Mouse (Mus musculus) gastrocnemius, adult 2 months (tissue): ENCODE results near the gene Klf12. TPM values are rescaled to one million over a fixed set of nuclear protein-coding genes. Genes with fewer than 3 reads are reported as not detected.

Experiments used
- DNase-seq: peaks from one replicate; pipeline ENCODE4 v3.0.0; 2022
- H3K27ac ChIP-seq: fragments of 200-600 bp; 2 replicates; pipeline ENCODE4 v1.8.1; 2022; ENCODE audit warnings: mild to moderate bottlenecking
- H3K4me3 ChIP-seq: fragments of 200-600 bp; 2 replicates; pipeline ENCODE4 v1.8.1; 2022; ENCODE audit warnings: mild to moderate bottlenecking, moderate library complexity
- CTCF ChIP-seq: fragments of 200-600 bp; IDR thresholded peaks from 2 replicates; pipeline ENCODE4 v1.8.1; 2022; ENCODE audit warnings: antibody characterized with exemption, mild to moderate bottlenecking, moderate library complexity
- intact Hi-C: fragments of 180-260 bp; cut with DNase I; formaldehyde crosslinking; loops from one replicate; pipeline ENCODE4 v1.15.1; 2025
- total RNA-seq, 2 experiments: library from RNA; stranded (reverse); gene quantifications; 2 replicates each; pipeline ENCODE4 v1.2.3; 2021

The Klf12 gene
- total RNA-seq, 2 experiments from 2014 or later: 10.3 to 16.8 TPM

DNA sequence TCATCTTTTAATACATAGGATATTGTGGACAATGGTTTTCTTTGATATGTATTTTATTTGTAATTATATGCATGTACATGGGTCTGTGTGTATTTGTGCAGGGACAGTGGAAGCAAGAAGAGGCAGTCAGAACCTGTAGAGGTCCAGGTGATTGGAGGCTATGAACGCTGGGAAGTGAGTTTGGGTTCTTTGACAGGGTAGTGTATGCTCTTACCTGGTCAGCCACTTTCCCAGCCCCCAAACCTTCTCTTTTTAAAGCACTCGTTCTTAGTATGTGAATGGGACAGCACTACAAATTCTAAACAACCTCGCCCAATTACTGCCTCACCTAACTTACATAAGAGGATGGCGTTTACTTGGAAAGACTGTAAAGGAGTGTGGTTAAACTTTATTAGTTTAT, 231.0 kb downstream of the Klf12 start:
- Histone ChIP-seq H3K27ac (no peak overlapping the region), H3K4me3 (no peak overlapping the region)
- no peak for TF ChIP-seq CTCF
- intact Hi-C loops: no loop called here
- DNase-seq: no peak

DNA sequence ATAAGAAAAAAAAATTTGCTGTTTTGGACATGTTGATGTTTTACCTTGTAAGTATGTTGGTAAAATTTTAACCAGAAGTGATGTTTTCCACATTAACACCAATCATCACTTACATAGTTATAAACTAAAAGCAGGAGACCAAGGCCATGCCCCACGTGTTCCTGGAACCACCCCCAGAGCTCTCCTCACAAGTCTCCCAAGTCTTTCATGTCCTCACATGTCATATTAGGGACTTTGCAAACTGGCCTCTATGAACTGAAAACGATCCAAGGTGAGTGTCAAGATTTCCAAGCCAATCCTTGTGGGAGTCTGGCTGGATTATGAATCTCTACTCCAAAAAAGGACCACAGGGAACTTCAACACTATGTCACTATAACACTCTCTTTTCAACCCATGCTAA, 231.6 kb downstream of the Klf12 start:
- TF ChIP-seq CTCF: no peak
- no peak for DNase-seq
- intact Hi-C loops: no loop called here
- Histone ChIP-seq H3K4me3 (no peak overlapping the region), H3K27ac (no peak overlapping the region)

- Histone ChIP-seq H3K4me3 (no peak overlapping the region), H3K27ac (no peak overlapping the region)
- TF ChIP-seq CTCF: peak; percentile 23; the same call in 1 of the 2 replicates
- DNase-seq: no peak
- intact Hi-C loops: no loop called here
Observed at GRCm38 (mm10) chr14:100045431-100045830, 239.0 kb downstream of the Klf12 start.

- no peak for DNase-seq
- no peak overlapping the region for H3K27ac ChIP-seq
- intact Hi-C loops: no loop called here
Observed at GRCm38 (mm10) chr14:100041823-100042222, 242.7 kb downstream of the Klf12 start.

DNA sequence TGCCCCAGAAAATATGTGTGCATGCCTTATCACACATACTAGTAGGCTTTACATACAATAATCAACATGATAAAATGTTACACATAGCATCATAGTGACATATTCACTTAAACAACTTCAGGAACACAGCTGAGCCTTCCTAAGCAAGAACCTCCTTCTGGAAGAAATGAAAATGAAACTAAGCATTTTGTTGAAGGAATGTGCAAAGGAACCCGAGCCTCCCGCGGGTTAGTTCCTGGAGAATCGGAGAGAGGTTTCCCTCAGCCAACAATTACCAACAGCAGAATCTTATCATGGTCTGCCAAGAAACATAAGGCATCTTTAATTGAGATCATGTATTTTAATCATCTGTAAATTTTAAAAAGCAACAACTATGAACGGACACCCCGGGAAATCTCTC, 257.8 kb downstream of the Klf12 start:
- peak overlapping the region; percentile 68; the same call in 1 of the 2 replicates for H3K27ac ChIP-seq
- peak overlapping the region; percentile 63 for H3K4me3 ChIP-seq
- no peak for TF ChIP-seq CTCF
- intact Hi-C loops: no loop called here
- no peak for DNase-seq

More at GRCm38 (mm10) chr14:100041823-100042222, 242.7 kb downstream of the Klf12 start:
- TF ChIP-seq CTCF: no peak
- H3K4me3 ChIP-seq: no peak overlapping the region

DNA sequence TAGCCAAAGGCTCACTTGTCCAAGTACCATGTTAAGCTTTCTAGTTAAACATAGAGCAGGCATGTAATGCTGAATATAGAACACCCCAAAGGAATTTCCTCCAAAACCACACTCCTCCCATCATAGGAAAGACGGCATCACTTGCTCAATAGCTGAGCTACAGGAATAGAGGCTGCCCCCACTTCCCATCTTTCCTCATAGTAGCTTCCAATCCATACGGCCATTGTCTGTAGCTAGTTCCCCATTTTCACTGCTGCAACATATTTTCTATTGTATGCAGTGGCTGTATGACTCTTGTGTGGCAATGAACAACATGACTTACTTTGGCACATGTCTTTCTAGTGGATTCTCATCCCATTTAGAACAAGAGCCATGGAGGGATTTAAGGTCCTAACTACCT, 267.3 kb downstream of the Klf12 start:
- intact Hi-C loops: no loop called here
- H3K4me3 ChIP-seq: no peak overlapping the region
- no peak for DNase-seq
- H3K27ac ChIP-seq: no peak overlapping the region
- no peak for TF ChIP-seq CTCF

- DNase-seq: no peak
- Histone ChIP-seq H3K27ac (no peak overlapping the region), H3K4me3 (no peak overlapping the region)
- TF ChIP-seq CTCF: no peak
- intact Hi-C loops: no loop called here
Observed at GRCm38 (mm10) chr14:100010525-100010924, 274.0 kb downstream of the Klf12 start.

GRCm38 (mm10) chr14:100009790-100010382, 274.6 kb downstream of the Klf12 start:
- TF ChIP-seq CTCF: peak; percentile 83
- no peak overlapping the region for H3K4me3 ChIP-seq
- intact Hi-C loops: loop anchor here (5.0 kb wide), 1 partner anchor 447 kb away; no protein-coding TSS in a partner anchor
- DNase-seq: peak; percentile 21
- H3K27ac ChIP-seq: no peak overlapping the region

DNA sequence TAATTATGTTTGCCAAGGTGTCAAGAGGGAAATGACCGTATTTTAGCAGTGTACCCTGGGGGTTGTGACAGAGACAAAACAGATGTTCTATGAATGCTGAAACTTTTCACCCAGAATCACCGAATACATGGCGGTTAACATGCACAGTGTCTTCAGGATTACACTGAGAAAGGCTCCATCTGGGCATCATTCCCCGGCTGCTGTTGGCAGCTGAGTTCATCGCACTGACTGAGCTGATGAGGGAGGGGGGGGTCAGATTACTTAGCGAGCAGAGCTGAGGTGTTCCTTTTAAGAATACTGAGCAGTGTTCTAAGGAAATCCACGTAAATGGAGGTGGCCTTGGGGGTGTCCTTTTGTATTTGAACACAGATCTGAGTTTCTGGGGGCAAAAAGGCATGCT, 301.0 kb downstream of the Klf12 start:
- intact Hi-C loops: no loop called here
- no peak overlapping the region for H3K27ac ChIP-seq
- no peak for TF ChIP-seq CTCF
- H3K4me3 ChIP-seq: no peak overlapping the region
- peak; percentile 51 for DNase-seq

- intact Hi-C loops: no loop called here
- DNase-seq: no peak
- Histone ChIP-seq H3K4me3 (no peak overlapping the region), H3K27ac (no peak overlapping the region)
- no peak for TF ChIP-seq CTCF
Observed at GRCm38 (mm10) chr14:99981209-99981608, 303.3 kb downstream of the Klf12 start.

GRCm38 (mm10) chr14:99967920-99968319, 316.6 kb downstream of the Klf12 start:
- TF ChIP-seq CTCF: no peak
- intact Hi-C loops: no loop called here
- no peak overlapping the region for H3K4me3 ChIP-seq
- no peak for DNase-seq
- H3K27ac ChIP-seq: no peak overlapping the region

DNA sequence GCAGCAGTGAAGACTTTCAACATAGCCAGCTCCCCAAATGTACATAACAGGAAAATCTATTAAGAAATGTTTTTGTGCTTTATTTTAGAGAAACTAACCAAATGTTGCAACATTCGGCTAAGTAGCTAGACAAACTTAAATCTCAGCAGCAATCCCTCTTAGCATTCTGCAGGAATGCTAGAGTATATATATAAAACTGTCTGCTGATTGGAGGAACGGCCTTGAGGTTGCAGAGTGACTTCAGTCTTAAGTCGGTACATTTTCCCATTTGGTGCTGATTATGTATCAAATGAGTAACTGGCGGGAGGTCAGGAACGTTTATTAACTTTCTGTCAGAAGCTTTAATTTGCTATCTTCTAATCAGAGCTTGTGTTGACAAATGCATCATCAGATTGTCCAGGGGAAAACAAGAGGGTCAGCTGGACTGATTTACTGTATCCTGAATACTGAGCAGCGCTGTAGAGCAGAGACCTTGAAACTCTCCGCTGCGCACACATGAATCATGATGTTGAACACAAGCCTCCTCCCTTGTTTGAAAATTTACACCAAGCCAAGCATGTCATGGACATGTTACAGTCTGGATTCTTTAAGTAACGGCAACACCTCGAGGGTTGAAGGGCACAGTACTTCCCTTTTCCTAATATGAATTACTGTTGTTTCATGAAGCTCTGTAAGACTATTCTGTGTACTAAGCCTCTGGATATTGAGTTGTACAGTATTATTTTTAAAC, 323.8 kb downstream of the Klf12 start:
- DNase-seq: no peak
- TF ChIP-seq CTCF: no peak
- Histone ChIP-seq H3K27ac (no peak overlapping the region), H3K4me3 (no peak overlapping the region)
- intact Hi-C loops: no loop called here

DNA sequence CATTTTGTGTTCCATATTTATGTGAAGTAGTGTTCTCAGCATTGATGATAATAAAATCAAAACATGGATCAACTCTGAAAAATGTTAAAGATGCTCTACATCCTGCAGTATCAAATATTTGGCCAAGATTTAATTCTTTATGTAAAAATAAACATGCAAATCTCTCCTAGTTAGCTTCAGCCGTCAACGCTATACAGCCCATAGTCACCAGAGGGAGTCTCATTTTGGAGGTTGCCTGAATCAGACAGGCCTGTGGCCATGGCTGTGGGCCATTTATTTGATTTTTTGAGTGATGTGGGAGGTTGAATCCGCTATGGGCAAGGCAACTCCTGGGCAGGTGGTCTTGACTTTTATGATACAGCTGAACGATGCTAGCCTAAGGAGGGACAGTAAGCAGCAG, 329.3 kb downstream of the Klf12 start:
- no peak for DNase-seq
- H3K27ac ChIP-seq: no peak overlapping the region
- intact Hi-C loops: no loop called here
- H3K4me3 ChIP-seq: no peak overlapping the region
- TF ChIP-seq CTCF: no peak
